Mouse (Mus musculus): Measurements from ENCODE around the gene Igfbp3. TPM values are rescaled to one million over a fixed set of nuclear protein-coding genes. Genes with fewer than 3 reads are reported as not detected.

Gene Igfbp3
- polyA plus RNA-seq, 1 experiment from 2014 or later: 50.6 TPM

DNA sequence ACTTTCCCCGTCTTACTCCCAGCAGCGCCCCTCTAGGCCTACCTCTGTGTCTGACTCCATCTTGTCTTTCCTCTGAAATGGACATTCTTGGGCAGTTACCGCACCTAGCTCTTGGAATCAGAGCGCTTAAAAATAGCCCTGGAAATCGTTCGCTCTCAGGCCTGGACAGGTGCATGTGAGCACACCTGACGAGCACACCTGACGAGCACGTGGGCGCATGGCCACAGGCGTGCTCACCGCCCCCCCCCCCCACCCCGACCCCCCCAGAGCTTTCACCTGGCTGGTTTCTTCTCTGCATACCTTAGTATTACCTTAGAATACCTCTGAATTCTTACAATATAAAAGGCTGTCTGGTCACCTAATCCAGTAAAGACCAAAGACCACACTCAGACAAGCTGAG is 25.3 kb downstream of the Igfbp3 start, which contains the start of gene Gm11985:
Gm11985 (minus strand) TSS at position 101 of the 400 bp plus-strand sequence.
- Histone ChIP-seq H3K9ac (ENCODE audit: low read length) (no peak within 1 kb of the TSS), H3K9me3 (ENCODE audit: control insufficient read depth, low read length) (no peaks in the 10 kb centered on the region), H3K27ac (replicated peaks) (no peak within 1 kb of the TSS), H3K27me3 (ENCODE audit: control insufficient read depth, insufficient read depth, low read length) (no peaks in the 10 kb centered on the region), H3K36me3 (ENCODE audit: control insufficient read depth, insufficient read depth, low read length) (no peaks in the 10 kb centered on the region), H3K4me3 (ENCODE audit: low read depth, low read length) (no peak within 1 kb of the TSS), H3K4me2 (replicated peaks; ENCODE audit: low read depth) (no peak within 1 kb of the TSS), H3K4me1 (replicated peaks; ENCODE audit: control insufficient read depth, insufficient read depth) (no peaks in the 10 kb centered on the region)
- no peak for DNase-seq (ENCODE audit: low spot score)
- no peak for ATAC-seq (ENCODE audit: low FRiP score, low TSS enrichment)
- WGBS: 76% methylated on average over 13 of the region's 13 CpGs
- TF ChIP-seq CTCF (IDR thresholded peaks at IDR 0.05; ENCODE audit: low read depth) (no peak), EP300 (optimal IDR thresholded peaks at IDR 0.05) (no peak)

- H3K9me3 ChIP-seq (ENCODE audit: control insufficient read depth, low read length): no peaks in the 10 kb centered on the region
- no peak overlapping the region for H3K4me2 ChIP-seq (replicated peaks; ENCODE audit: low read depth)
- no peaks in the 10 kb centered on the region for H3K27me3 ChIP-seq (ENCODE audit: control insufficient read depth, insufficient read depth, low read length)
- 59% methylated on average over 8 of the region's 8 CpGs for WGBS
- no peaks in the 10 kb centered on the region for H3K4me1 ChIP-seq (replicated peaks; ENCODE audit: control insufficient read depth, insufficient read depth)
- no peak overlapping the region for H3K4me3 ChIP-seq (ENCODE audit: low read depth, low read length)
- H3K9ac ChIP-seq (ENCODE audit: low read length): no peak overlapping the region
- no peak for ATAC-seq (ENCODE audit: low FRiP score, low TSS enrichment)
- no peak for DNase-seq (ENCODE audit: low spot score)
- H3K27ac ChIP-seq (replicated peaks): no peak overlapping the region
- TF ChIP-seq CTCF (IDR thresholded peaks at IDR 0.05; ENCODE audit: low read depth) (no peak), EP300 (optimal IDR thresholded peaks at IDR 0.05) (no peak)
- H3K36me3 ChIP-seq (ENCODE audit: control insufficient read depth, insufficient read depth, low read length): no peaks in the 10 kb centered on the region
Observed at GRCm38 (mm10) chr11:7187472-7187871, 26.3 kb downstream of the Igfbp3 start.

- Histone ChIP-seq H3K36me3 (ENCODE audit: control insufficient read depth, insufficient read depth, low read length) (no peaks in the 10 kb centered on the region), H3K27me3 (ENCODE audit: control insufficient read depth, insufficient read depth, low read length) (no peaks in the 10 kb centered on the region), H3K4me3 (ENCODE audit: low read depth, low read length) (no peak overlapping the region), H3K4me2 (replicated peaks; ENCODE audit: low read depth) (no peak overlapping the region), H3K27ac (replicated peaks) (no peak overlapping the region), H3K9me3 (ENCODE audit: control insufficient read depth, low read length) (no peaks in the 10 kb centered on the region), H3K9ac (ENCODE audit: low read length) (no peak overlapping the region), H3K4me1 (replicated peaks; ENCODE audit: control insufficient read depth, insufficient read depth) (no peaks in the 10 kb centered on the region)
- ATAC-seq (ENCODE audit: low FRiP score, low TSS enrichment): peak; percentile 77; the same call in 1 of the 2 replicates
- 41% methylated on average over 1 of the region's 1 CpGs for WGBS
- TF ChIP-seq EP300 (optimal IDR thresholded peaks at IDR 0.05) (no peak), CTCF (IDR thresholded peaks at IDR 0.05; ENCODE audit: low read depth) (no peak)
- DNase-seq (ENCODE audit: low spot score): peak; percentile 30
Observed at GRCm38 (mm10) chr11:7184420-7184819, 29.3 kb downstream of the Igfbp3 start.

- ATAC-seq (ENCODE audit: low FRiP score, low TSS enrichment) (no peak), DNase-seq (ENCODE audit: low spot score) (no peak)
- Histone ChIP-seq H3K36me3 (ENCODE audit: control insufficient read depth, insufficient read depth, low read length) (no peaks in the 10 kb centered on the region), H3K4me3 (ENCODE audit: low read depth, low read length) (no peak overlapping the region), H3K4me1 (replicated peaks; ENCODE audit: control insufficient read depth, insufficient read depth) (no peaks in the 10 kb centered on the region), H3K9me3 (ENCODE audit: control insufficient read depth, low read length) (no peaks in the 10 kb centered on the region), H3K9ac (ENCODE audit: low read length) (no peak overlapping the region), H3K27ac (replicated peaks) (no peak overlapping the region), H3K4me2 (replicated peaks; ENCODE audit: low read depth) (no peak overlapping the region), H3K27me3 (ENCODE audit: control insufficient read depth, insufficient read depth, low read length) (no peaks in the 10 kb centered on the region)
- peak; percentile 20; the same call in 1 of the 2 replicates for TF ChIP-seq CTCF (IDR thresholded peaks at IDR 0.05; ENCODE audit: low read depth)
- TF ChIP-seq EP300 (optimal IDR thresholded peaks at IDR 0.05): no peak
- 41% methylated on average over 8 of the region's 8 CpGs for WGBS
Observed at GRCm38 (mm10) chr11:7182409-7183042, 31.2 kb downstream of the Igfbp3 start.

DNA sequence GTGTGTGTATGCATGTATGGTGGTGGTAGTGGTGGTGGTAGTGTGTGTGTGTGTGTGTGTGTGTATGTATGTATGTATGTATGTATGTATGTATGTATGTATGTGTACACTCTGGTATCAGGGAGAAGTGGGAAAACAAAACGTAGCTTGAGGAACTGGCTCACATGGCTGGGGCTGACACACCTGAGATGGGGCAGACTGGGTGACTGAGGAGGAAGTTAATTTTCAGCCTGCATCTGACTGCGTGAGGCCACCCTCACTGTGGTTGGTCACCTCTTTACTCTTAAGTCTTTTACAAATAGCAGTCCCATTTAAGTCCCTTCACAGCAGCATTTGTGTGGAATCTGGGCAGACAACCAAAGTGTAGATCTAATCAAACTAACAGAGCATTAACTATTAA is 34.4 kb downstream of the Igfbp3 start:
- Histone ChIP-seq H3K27me3 (ENCODE audit: control insufficient read depth, insufficient read depth, low read length) (no peaks in the 10 kb centered on the region), H3K9me3 (ENCODE audit: control insufficient read depth, low read length) (no peaks in the 10 kb centered on the region), H3K4me3 (ENCODE audit: low read depth, low read length) (no peak overlapping the region), H3K4me1 (replicated peaks; ENCODE audit: control insufficient read depth, insufficient read depth) (no peaks in the 10 kb centered on the region), H3K9ac (ENCODE audit: low read length) (no peak overlapping the region), H3K36me3 (ENCODE audit: control insufficient read depth, insufficient read depth, low read length) (no peaks in the 10 kb centered on the region), H3K27ac (replicated peaks) (no peak overlapping the region), H3K4me2 (replicated peaks; ENCODE audit: low read depth) (no peak overlapping the region)
- TF ChIP-seq EP300 (optimal IDR thresholded peaks at IDR 0.05) (no peak), CTCF (IDR thresholded peaks at IDR 0.05; ENCODE audit: low read depth) (no peak)
- WGBS: 37% methylated on average over 2 of the region's 2 CpGs
- DNase-seq (ENCODE audit: low spot score): peak; percentile 35
- peak; percentile 55; the same call in 1 of the 2 replicates for ATAC-seq (ENCODE audit: low FRiP score, low TSS enrichment)

GRCm38 (mm10) chr11:7178724-7179123 is 35.0 kb downstream of the Igfbp3 start:
- DNase-seq (ENCODE audit: low spot score) (no peak), ATAC-seq (ENCODE audit: low FRiP score, low TSS enrichment) (no peak)
- no peak for TF ChIP-seq CTCF (IDR thresholded peaks at IDR 0.05; ENCODE audit: low read depth)
- no peak for TF ChIP-seq EP300 (optimal IDR thresholded peaks at IDR 0.05)
- 48% methylated on average over 4 of the region's 4 CpGs for WGBS
- H3K9ac ChIP-seq (ENCODE audit: low read length): no peak overlapping the region
- H3K4me1 ChIP-seq (replicated peaks; ENCODE audit: control insufficient read depth, insufficient read depth): no peaks in the 10 kb centered on the region
- no peak overlapping the region for H3K27ac ChIP-seq (replicated peaks)
- H3K27me3 ChIP-seq (ENCODE audit: control insufficient read depth, insufficient read depth, low read length): no peaks in the 10 kb centered on the region
- no peaks in the 10 kb centered on the region for H3K36me3 ChIP-seq (ENCODE audit: control insufficient read depth, insufficient read depth, low read length)
- H3K4me3 ChIP-seq (ENCODE audit: low read depth, low read length): no peak overlapping the region
- no peak overlapping the region for H3K4me2 ChIP-seq (replicated peaks; ENCODE audit: low read depth)
- no peaks in the 10 kb centered on the region for H3K9me3 ChIP-seq (ENCODE audit: control insufficient read depth, low read length)

All from stomach, postnatal 0 days (tissue).